Mouse (Mus musculus) limb, embryonic 10.5 days (tissue): ENCODE measurements around the gene Tmem9. TPM values are rescaled to one million over a fixed set of nuclear protein-coding genes. Genes with fewer than 3 reads are reported as not detected.

Source experiments
- DNase-seq: peaks from one replicate; pipeline ENCODE4 v3.0.0-alpha.2; 2017; ENCODE audit warnings: low spot score
- H3K27ac ChIP-seq: fragments of 300-500 bp; sonication (generic); 2 replicates; pipeline ENCODE4 v1.5.1; 2016; ENCODE audit warnings: mild to moderate bottlenecking
- H3K27me3 ChIP-seq: fragments of 300-500 bp; sonication (generic); 2 replicates; pipeline ENCODE4 v1.6.1; 2016; ENCODE audit warnings: low read depth, mild to moderate bottlenecking; ENCODE audit not compliant: poor library complexity, severe bottlenecking
- H3K36me3 ChIP-seq: fragments of 300-500 bp; sonication (generic); 2 replicates; pipeline ENCODE4 v1.6.1; 2016; ENCODE audit warnings: mild to moderate bottlenecking, moderate library complexity
- H3K4me1 ChIP-seq: fragments of 300-500 bp; sonication (generic); 2 replicates; pipeline ENCODE4 v1.6.1; 2016
- H3K4me3 ChIP-seq: fragments of 300-500 bp; sonication (generic); 2 replicates; pipeline ENCODE4 v1.5.1; 2016; ENCODE audit warnings: mild to moderate bottlenecking, moderate library complexity
- H3K9me3 ChIP-seq: fragments of 300-500 bp; sonication (generic); replicated peaks from 2 replicates; pipeline ENCODE4 v1.6.1; 2016; ENCODE audit warnings: mild to moderate bottlenecking
- WGBS: fragments of 180-500 bp; shearing (Covaris S2); methylation state at CpG from one replicate; pipeline ENCODE4 v1.1.7; 2016; 5-methylcytosine and 5-hydroxymethylcytosine counted together
- polyA plus RNA-seq: library from polyadenylated mRNA; unstranded; fragments of >200 nt; fragmentation: Nextera tagmentation; extraction: Ambion mirVana; gene quantifications from 2 replicates; pipeline ENCODE4 v1.2.1, GENCODE M21; 2016

Tmem9 gene
- polyA plus RNA-seq, 1 experiment from 2014 or later: 162 TPM

- H3K36me3 ChIP-seq: no peaks in the 10 kb centered on the region
- WGBS: 67% methylated on average over 3 of the region's 3 CpGs
- H3K9me3 ChIP-seq: no peaks in the 10 kb centered on the region
- H3K4me1 ChIP-seq: peaks cover 10% of the 10 kb centered on the region
- peak within 1 kb of the TSS; percentile 53 for H3K4me3 ChIP-seq
- no peak for DNase-seq
- no peak within 1 kb of the TSS for H3K27ac ChIP-seq
- H3K27me3 ChIP-seq: peaks cover 25% of the 10 kb centered on the region
Measured at GRCm38 (mm10) chr1:136006292-136006748, 1.6 kb upstream of the Tmem9 start, which contains the start of gene Igfn1. Igfn1 (minus strand) TSS chr1:136006342.

GRCm38 (mm10) chr1:136008159-136008533, 196 bp downstream of the Tmem9 start:
- 26% methylated on average over 8 of the region's 8 CpGs for WGBS
- DNase-seq: no peak
- H3K4me3 ChIP-seq: peak overlapping the region; percentile 53
- H3K9me3 ChIP-seq: no peaks in the 10 kb centered on the region
- peaks cover 10% of the 10 kb centered on the region for H3K4me1 ChIP-seq
- H3K36me3 ChIP-seq: no peaks in the 10 kb centered on the region
- H3K27ac ChIP-seq: no peak overlapping the region
- H3K27me3 ChIP-seq: peaks cover 25% of the 10 kb centered on the region

GRCm38 (mm10) chr1:136010247-136010646, 2.3 kb downstream of the Tmem9 start:
- peaks cover 21% of the 10 kb centered on the region for H3K27me3 ChIP-seq
- no peak overlapping the region for H3K27ac ChIP-seq
- peaks cover 10% of the 10 kb centered on the region for H3K4me1 ChIP-seq
- no peaks in the 10 kb centered on the region for H3K9me3 ChIP-seq
- DNase-seq: no peak
- no peaks in the 10 kb centered on the region for H3K36me3 ChIP-seq
- WGBS: 86% methylated on average over 4 of the region's 4 CpGs
- no peak overlapping the region for H3K4me3 ChIP-seq

GRCm38 (mm10) chr1:136013513-136013912, 5.6 kb downstream of the Tmem9 start:
- no peaks in the 10 kb centered on the region for H3K36me3 ChIP-seq
- DNase-seq: no peak
- H3K9me3 ChIP-seq: no peaks in the 10 kb centered on the region
- no peak overlapping the region for H3K4me3 ChIP-seq
- H3K27me3 ChIP-seq: no peaks in the 10 kb centered on the region
- no peak overlapping the region for H3K27ac ChIP-seq
- 86% methylated on average over 4 of the region's 4 CpGs for WGBS
- H3K4me1 ChIP-seq: peaks cover 12% of the 10 kb centered on the region

GRCm38 (mm10) chr1:136014796-136015502, 7.0 kb downstream of the Tmem9 start:
- no peak overlapping the region for H3K4me3 ChIP-seq

GRCm38 (mm10) chr1:136017307-136017706, 9.4 kb downstream of the Tmem9 start:
- no peaks in the 10 kb centered on the region for H3K27me3 ChIP-seq
- H3K27ac ChIP-seq: peak overlapping the region; percentile 97
- H3K4me3 ChIP-seq: peak overlapping the region; percentile 83
- H3K36me3 ChIP-seq: peaks cover 29% of the 10 kb centered on the region
- 46% methylated on average over 2 of the region's 2 CpGs for WGBS
- peak; percentile 53 for DNase-seq
- peaks cover 23% of the 10 kb centered on the region for H3K4me1 ChIP-seq
- no peaks in the 10 kb centered on the region for H3K9me3 ChIP-seq

More at GRCm38 (mm10) chr1:136014796-136015502, 7.0 kb downstream of the Tmem9 start:
- H3K36me3 ChIP-seq: peaks cover 7% of the 10 kb centered on the region
- H3K9me3 ChIP-seq: no peaks in the 10 kb centered on the region
- no peaks in the 10 kb centered on the region for H3K27me3 ChIP-seq
- peaks cover 23% of the 10 kb centered on the region for H3K4me1 ChIP-seq
- WGBS: 81% methylated on average over 2 of the region's 2 CpGs
- no peak for DNase-seq
- no peak overlapping the region for H3K27ac ChIP-seq

GRCm38 (mm10) chr1:136017907-136018313, 10.0 kb downstream of the Tmem9 start:
- Histone ChIP-seq H3K4me1 (peaks cover 23% of the 10 kb centered on the region), H3K36me3 (peaks cover 35% of the 10 kb centered on the region), H3K9me3 (no peaks in the 10 kb centered on the region), H3K27ac (peak overlapping the region; percentile 97), H3K27me3 (no peaks in the 10 kb centered on the region), H3K4me3 (peak overlapping the region; percentile 83)
- DNase-seq: peak; percentile 90
- under 1% methylated on average over 22 of the region's 22 CpGs for WGBS

- H3K4me1 ChIP-seq: peaks cover 23% of the 10 kb centered on the region
Measured at GRCm38 (mm10) chr1:136018390-136019189, 10.6 kb downstream of the Tmem9 start.

GRCm38 (mm10) chr1:136030201-136030600, 22.3 kb downstream of the Tmem9 start:
- Histone ChIP-seq H3K4me1 (peaks cover 26% of the 10 kb centered on the region), H3K36me3 (peaks cover 100% of the 10 kb centered on the region), H3K4me3 (no peak overlapping the region), H3K27ac (peak overlapping the region; percentile 56), H3K27me3 (no peaks in the 10 kb centered on the region), H3K9me3 (no peaks in the 10 kb centered on the region)
- WGBS: 35% methylated on average over 7 of the region's 7 CpGs
- DNase-seq: no peak

More at GRCm38 (mm10) chr1:136018390-136019189, 10.6 kb downstream of the Tmem9 start:
- 11% methylated on average over 24 of the region's 24 CpGs for WGBS
- H3K4me3 ChIP-seq: peak overlapping the region; percentile 83
- no peaks in the 10 kb centered on the region for H3K9me3 ChIP-seq
- no peaks in the 10 kb centered on the region for H3K27me3 ChIP-seq
- peak; percentile 71 for DNase-seq
- H3K27ac ChIP-seq: peak overlapping the region; percentile 97
- H3K36me3 ChIP-seq: peaks cover 42% of the 10 kb centered on the region

GRCm38 (mm10) chr1:136031697-136032096, 23.7 kb downstream of the Tmem9 start:
- H3K27ac ChIP-seq: no peak overlapping the region
- DNase-seq: no peak
- no peaks in the 10 kb centered on the region for H3K27me3 ChIP-seq
- peaks cover 93% of the 10 kb centered on the region for H3K36me3 ChIP-seq
- WGBS: 76% methylated on average over 8 of the region's 8 CpGs
- no peak overlapping the region for H3K4me3 ChIP-seq
- H3K4me1 ChIP-seq: peaks cover 26% of the 10 kb centered on the region
- no peaks in the 10 kb centered on the region for H3K9me3 ChIP-seq

GRCm38 (mm10) chr1:136032961-136033360, 25.0 kb downstream of the Tmem9 start:
- H3K27ac ChIP-seq: no peak overlapping the region
- no peak for DNase-seq
- no peaks in the 10 kb centered on the region for H3K27me3 ChIP-seq
- H3K4me3 ChIP-seq: no peak overlapping the region
- H3K36me3 ChIP-seq: peaks cover 81% of the 10 kb centered on the region
- peaks cover 26% of the 10 kb centered on the region for H3K4me1 ChIP-seq
- WGBS: 51% methylated on average over 7 of the region's 7 CpGs
- no peaks in the 10 kb centered on the region for H3K9me3 ChIP-seq

GRCm38 (mm10) chr1:136038746-136039538, 31.0 kb downstream of the Tmem9 start:
- peaks cover 21% of the 10 kb centered on the region for H3K36me3 ChIP-seq
- H3K4me3 ChIP-seq: no peak overlapping the region
- H3K9me3 ChIP-seq: no peaks in the 10 kb centered on the region
- WGBS: 81% methylated on average over 5 of the region's 5 CpGs
- DNase-seq: no peak
- H3K27ac ChIP-seq: no peak overlapping the region
- peaks cover 20% of the 10 kb centered on the region; the same call in 1 of the 2 replicates for H3K4me1 ChIP-seq
- H3K27me3 ChIP-seq: peaks cover 39% of the 10 kb centered on the region
